Mouse (Mus musculus): Measurements from ENCODE around the gene Prr14.
A peak's percentile ranks its signal among the peaks of the same experiment; 100 is the strongest.

Prr14 gene

GRCm38 (mm10) chr7:127511808-127512230 is 52.4 kb downstream of the Prr14 start, which contains the start of gene Srcap:
Gene Srcap (plus strand): TSS chr7:127511983.
- peak; percentile 95 for DNase-seq (ENCODE audit: extremely low spot score)

DNA sequence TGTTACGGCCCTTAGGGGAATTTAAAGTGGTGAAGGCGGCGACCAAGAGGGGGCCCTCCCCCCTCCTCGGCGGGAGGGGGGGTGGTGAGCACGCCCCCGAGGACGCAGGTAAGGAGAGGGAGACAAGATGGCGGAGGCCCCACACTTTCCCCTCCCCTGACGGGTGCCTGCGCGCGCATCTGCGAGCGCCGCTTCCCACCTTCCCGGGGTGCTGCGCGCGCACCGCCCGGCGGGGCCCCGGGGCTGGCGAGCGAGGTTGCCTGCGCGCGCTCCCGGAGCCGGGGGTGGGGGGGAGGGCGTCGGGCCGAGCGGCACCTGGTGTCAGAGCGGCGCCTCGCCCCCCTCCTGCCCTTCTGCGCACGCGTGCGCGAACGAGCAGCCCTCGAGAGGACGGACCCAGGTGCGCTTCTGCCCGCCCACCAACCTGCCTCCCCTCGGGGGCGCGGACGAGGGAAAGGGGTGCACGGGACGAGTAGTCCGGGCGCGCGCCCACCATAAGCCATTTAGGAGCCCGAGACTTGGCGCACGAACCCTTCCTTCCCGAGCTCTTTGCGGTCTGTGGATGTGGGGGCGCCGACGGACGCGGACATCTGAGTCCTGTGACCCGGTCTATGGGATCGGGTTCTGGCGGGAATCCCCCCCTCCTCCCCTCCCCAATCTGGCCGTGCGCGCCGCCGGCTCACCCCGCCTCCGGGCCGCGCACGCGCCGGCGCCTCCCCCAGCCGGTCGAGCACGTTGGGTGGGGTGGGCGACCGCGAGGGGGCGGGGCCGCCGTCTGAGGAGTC is 53.0 kb downstream of the Prr14 start:
- DNase-seq (ENCODE audit: extremely low spot score), result peak; percentile 92

GRCm38 (mm10) chr7:127513016-127513390 is 53.6 kb downstream of the Prr14 start:
- no peak for DNase-seq (ENCODE audit: extremely low spot score)

- DNase-seq (ENCODE audit: extremely low spot score), result no peak
These were observed 54.4 kb downstream of the Prr14 start for GRCm38 (mm10) chr7:127513781-127514180.

DNA sequence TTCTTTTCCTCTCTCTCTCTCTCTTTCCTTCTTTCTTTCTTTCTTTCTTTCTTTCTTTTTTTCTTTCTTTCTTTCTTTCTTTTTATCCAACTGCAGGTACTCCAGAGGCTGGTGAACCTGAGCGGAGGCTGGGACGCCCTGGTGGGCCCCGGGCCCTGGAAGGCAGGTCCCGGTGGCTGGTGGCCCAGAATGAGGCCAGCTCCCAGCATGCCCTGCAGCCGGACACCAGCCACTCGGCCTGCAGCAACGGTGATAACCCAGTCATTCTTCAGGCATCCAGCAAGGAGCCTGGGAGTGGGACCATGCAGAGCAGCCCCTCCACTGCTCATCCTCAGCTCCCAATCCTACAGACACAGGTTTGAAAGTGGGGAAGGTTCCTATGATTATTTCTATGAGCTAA is 56.4 kb downstream of the Prr14 start:
- DNase-seq (ENCODE audit: extremely low spot score), result no peak

- DNase-seq (ENCODE audit: extremely low spot score), result no peak
These were observed 56.9 kb downstream of the Prr14 start for GRCm38 (mm10) chr7:127516344-127516743.

- DNase-seq (ENCODE audit: extremely low spot score), result no peak
These were observed 59.9 kb downstream of the Prr14 start, which contains the start of gene Gm42715 for GRCm38 (mm10) chr7:127519284-127519683. Gene Gm42715 (plus strand): TSS chr7:127519584.
